Mouse (Mus musculus) cortical plate, adult 2 months (tissue): Measurements from ENCODE around the gene H1f0.

Experiments used
- CTCF ChIP-seq: fragments of 200-500 bp; IDR thresholded peaks from 2 replicates; pipeline ENCODE4 v1.5.1; 2011; ENCODE audit warnings: mild to moderate bottlenecking, control low read depth, low read length; ENCODE audit not compliant: insufficient read depth; ENCODE audit errors: extremely low read depth
- POLR2A ChIP-seq: fragments of 200-500 bp; IDR thresholded peaks from 2 replicates; pipeline ENCODE4 v1.6.1; 2011; ENCODE audit warnings: mild to moderate bottlenecking, low read length, control low read depth; ENCODE audit not compliant: insufficient read depth; ENCODE audit errors: extremely low read depth

GRCm38 (mm10) chr15:79025687-79026308, 2.5 kb upstream of the H1f0 start:
- no peak for TF ChIP-seq POLR2A
- no peak for TF ChIP-seq CTCF
